Mouse (Mus musculus): ENCODE results near the gene Gcsam.

GRCm38 (mm10) chr16:45608481-45608954 lies 1.7 kb upstream of the Gcsam start:
- TF ChIP-seq GATA1 (IDR thresholded peaks at IDR 0.05; ENCODE audit: borderline replicate concordance, low read length) (no peak), FLI1 (IDR thresholded peaks at IDR 0.05; ENCODE audit: low read length) (no peak)
